Mouse (Mus musculus): ENCODE results near the gene Armh3. TPM values are rescaled to one million over a fixed set of nuclear protein-coding genes. Genes with fewer than 3 reads are reported as not detected.
A peak's percentile ranks its signal among the peaks of the same experiment; 100 is the strongest.

The Armh3 gene
- 8.0 and 10.1 TPM in 2 replicates for total RNA-seq (2012; rRNA removed)

- DNase-seq (ENCODE audit: low read depth, low spot score), result peak; percentile 90
- in situ Hi-C loops (cut with MboI; ENCODE audit: low sequenced_read_pairs in 2 of 2, unreplicated experiment in 2 of 2), result no loop called here
Measured at GRCm38 (mm10) chr19:45997785-45998693, at the start of gene Armh3. Armh3 (minus strand) TSS chr19:45998488.

DNA sequence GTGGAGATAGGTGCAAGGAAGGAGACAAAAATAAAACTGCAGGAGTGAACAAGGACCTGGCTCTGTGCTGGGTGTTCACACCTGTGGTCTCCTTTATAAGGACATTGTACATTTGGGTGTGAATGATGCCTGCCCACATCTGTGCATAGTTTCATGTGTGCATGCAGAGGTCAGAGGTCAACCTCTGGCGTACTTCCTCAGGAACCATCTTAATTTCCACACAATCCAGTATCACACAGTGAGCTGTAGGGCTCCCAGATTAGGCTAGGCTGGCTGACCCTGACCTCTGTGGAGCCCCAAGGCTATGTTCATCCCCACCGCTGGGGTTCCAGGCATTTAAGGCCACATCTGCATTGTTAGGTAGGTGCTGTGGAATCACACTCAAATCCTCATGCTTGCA lies 49.1 kb upstream of the Armh3 start:
- no peak for DNase-seq (ENCODE audit: low read depth, low spot score)
- no peak for TF ChIP-seq ZNF384 (IDR thresholded peaks at IDR 0.05; ENCODE audit: low read depth, low read length)
- no peak for TF ChIP-seq MAFK (IDR thresholded peaks at IDR 0.05; ENCODE audit: insufficient read depth, low read depth, low read length)
- no peak for TF ChIP-seq HCFC1 (IDR thresholded peaks at IDR 0.05; ENCODE audit: borderline replicate concordance, insufficient read depth, low read length)
- no peak for TF ChIP-seq CHD2 (IDR thresholded peaks at IDR 0.05; ENCODE audit: low read depth, low read length)
- TF ChIP-seq ZC3H11A (IDR thresholded peaks at IDR 0.05; ENCODE audit: borderline replicate concordance, low read depth, low read length), result no peak
- Histone ChIP-seq H3K4me1 (ENCODE audit: control insufficient read depth in 2 of 2, insufficient read depth in 2 of 2, low read length in 2 of 2, poor library complexity in 1 of 2) (peaks cover 4 to 16% of the 10 kb centered on the region in 2 experiments; a peak in 3 of 4 replicates), H3K4me3 (ENCODE audit: insufficient read depth in 1 of 2, low read depth in 1 of 2, low read length in 2 of 2, poor library complexity in 1 of 2, severe bottlenecking in 1 of 2) (no peak overlapping the region), H3K27ac (ENCODE audit: insufficient read depth, low read depth, low read length, poor library complexity, severe bottlenecking) (peak overlapping the region; percentile 93), H3K9ac (ENCODE audit: insufficient read depth, low read depth, low read length, poor library complexity, severe bottlenecking) (no peak overlapping the region), H3K36me3 (ENCODE audit: control insufficient read depth, insufficient read depth, low read length, poor library complexity, severe bottlenecking) (no peaks in the 10 kb centered on the region), H3K9me3 (ENCODE audit: control insufficient read depth, insufficient read depth, low read depth, low read length) (no peaks in the 10 kb centered on the region)
- in situ Hi-C loops (cut with MboI; ENCODE audit: low sequenced_read_pairs in 2 of 2, unreplicated experiment in 2 of 2), result no loop called here

More at GRCm38 (mm10) chr19:45997785-45998693, at the start of gene Armh3:
- TF ChIP-seq MAFK (IDR thresholded peaks at IDR 0.05; ENCODE audit: insufficient read depth, low read depth, low read length) (no peak), HCFC1 (IDR thresholded peaks at IDR 0.05; ENCODE audit: borderline replicate concordance, insufficient read depth, low read length) (peak; percentile 96), ZC3H11A (IDR thresholded peaks at IDR 0.05; ENCODE audit: borderline replicate concordance, low read depth, low read length) (no peak), CHD2 (IDR thresholded peaks at IDR 0.05; ENCODE audit: low read depth, low read length) (no peak)
- H3K9me3 ChIP-seq (ENCODE audit: control insufficient read depth, insufficient read depth, low read depth, low read length), result no peaks in the 10 kb centered on the region
- peak within 1 kb of the TSS; percentile 82 for H3K9ac ChIP-seq (ENCODE audit: insufficient read depth, low read depth, low read length, poor library complexity, severe bottlenecking)
- no peaks in the 10 kb centered on the region for H3K36me3 ChIP-seq (ENCODE audit: control insufficient read depth, insufficient read depth, low read length, poor library complexity, severe bottlenecking)
- H3K27ac ChIP-seq (ENCODE audit: insufficient read depth, low read depth, low read length, poor library complexity, severe bottlenecking), result peak within 1 kb of the TSS; percentile 54
- peak within 1 kb of the TSS; percentile 76 to 82 for H3K4me3 ChIP-seq (ENCODE audit: insufficient read depth in 1 of 2, low read depth in 1 of 2, low read length in 2 of 2, poor library complexity in 1 of 2, severe bottlenecking in 1 of 2)
- peaks cover 0 to 2% of the 10 kb centered on the region in 2 experiments; a peak in 1 of 4 replicates for H3K4me1 ChIP-seq (ENCODE audit: control insufficient read depth in 2 of 2, insufficient read depth in 2 of 2, low read length in 2 of 2, poor library complexity in 1 of 2)

- Histone ChIP-seq H3K4me3 (ENCODE audit: insufficient read depth in 1 of 2, low read depth in 1 of 2, low read length in 2 of 2, poor library complexity in 1 of 2, severe bottlenecking in 1 of 2) (peak overlapping the region in 1 of 2 experiments; percentile 68; a peak in 3 of 4 replicates), H3K36me3 (ENCODE audit: control insufficient read depth, insufficient read depth, low read length, poor library complexity, severe bottlenecking) (no peaks in the 10 kb centered on the region), H3K9ac (ENCODE audit: insufficient read depth, low read depth, low read length, poor library complexity, severe bottlenecking) (no peak overlapping the region), H3K9me3 (ENCODE audit: control insufficient read depth, insufficient read depth, low read depth, low read length) (no peaks in the 10 kb centered on the region), H3K27ac (ENCODE audit: insufficient read depth, low read depth, low read length, poor library complexity, severe bottlenecking) (peak overlapping the region; percentile 93), H3K4me1 (ENCODE audit: control insufficient read depth in 2 of 2, insufficient read depth in 2 of 2, low read length in 2 of 2, poor library complexity in 1 of 2) (peaks cover 4 to 16% of the 10 kb centered on the region in 2 experiments; a peak in 3 of 4 replicates)
- in situ Hi-C loops (cut with MboI; ENCODE audit: low sequenced_read_pairs in 2 of 2, unreplicated experiment in 2 of 2), result no loop called here
- TF ChIP-seq ZC3H11A (IDR thresholded peaks at IDR 0.05; ENCODE audit: borderline replicate concordance, low read depth, low read length), result no peak
- TF ChIP-seq ZNF384 (IDR thresholded peaks at IDR 0.05; ENCODE audit: low read depth, low read length), result peak; percentile 85
- no peak for DNase-seq (ENCODE audit: low read depth, low spot score)
Measured at GRCm38 (mm10) chr19:46046621-46047025, 48.3 kb upstream of the Armh3 start.

DNA sequence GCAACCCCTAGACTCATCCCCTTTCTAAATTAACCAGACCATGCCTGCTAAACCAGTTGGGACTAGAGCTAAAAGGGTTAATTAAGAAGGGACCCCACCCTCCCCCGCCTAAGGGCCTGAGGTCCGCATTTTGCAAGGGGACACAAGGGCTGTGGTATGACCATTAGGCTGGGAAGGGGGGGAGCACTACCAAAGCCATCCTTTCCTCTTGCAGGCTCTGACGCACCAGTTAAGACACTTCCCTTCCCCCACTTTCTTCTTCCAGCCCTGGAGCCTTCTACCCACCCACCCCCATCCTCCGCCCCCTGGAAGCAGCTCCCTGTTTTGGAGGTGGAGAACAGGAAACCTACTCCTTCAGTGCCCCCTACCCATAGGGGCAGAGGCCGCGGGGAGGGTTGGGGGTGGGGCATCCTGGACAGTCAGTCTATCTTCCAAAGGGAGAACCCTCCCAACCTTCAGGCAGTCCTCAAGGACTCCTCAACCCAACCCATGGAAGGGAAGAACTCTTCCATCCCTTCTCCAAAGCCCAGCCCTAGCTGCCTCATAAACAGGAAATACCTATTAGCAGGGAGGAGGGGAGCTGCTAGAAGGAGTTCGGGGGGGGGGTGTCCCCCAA lies 47.5 kb upstream of the Armh3 start:
- in situ Hi-C loops (cut with MboI; ENCODE audit: low sequenced_read_pairs in 2 of 2, unreplicated experiment in 2 of 2), result no loop called here
- Histone ChIP-seq H3K36me3 (ENCODE audit: control insufficient read depth, insufficient read depth, low read length, poor library complexity, severe bottlenecking) (peaks cover 5% of the 10 kb centered on the region; the same call in 1 of the 2 replicates), H3K4me1 (ENCODE audit: control insufficient read depth in 2 of 2, insufficient read depth in 2 of 2, low read length in 2 of 2, poor library complexity in 1 of 2) (peaks cover 4 to 18% of the 10 kb centered on the region in 2 experiments)

More for the DNA sequence above, 47.5 kb upstream of the Armh3 start:
- peak; percentile 79 for DNase-seq (ENCODE audit: low read depth, low spot score)
- TF ChIP-seq CHD2 (IDR thresholded peaks at IDR 0.05; ENCODE audit: low read depth, low read length) (no peak), ZNF384 (IDR thresholded peaks at IDR 0.05; ENCODE audit: low read depth, low read length) (no peak), HCFC1 (IDR thresholded peaks at IDR 0.05; ENCODE audit: borderline replicate concordance, insufficient read depth, low read length) (no peak)
- Histone ChIP-seq H3K4me3 (ENCODE audit: insufficient read depth in 1 of 2, low read depth in 1 of 2, low read length in 2 of 2, poor library complexity in 1 of 2, severe bottlenecking in 1 of 2) (peak overlapping the region; percentile 68 to 96), H3K27ac (ENCODE audit: insufficient read depth, low read depth, low read length, poor library complexity, severe bottlenecking) (peak overlapping the region; percentile 93), H3K9ac (ENCODE audit: insufficient read depth, low read depth, low read length, poor library complexity, severe bottlenecking) (peak overlapping the region; percentile 92), H3K9me3 (ENCODE audit: control insufficient read depth, insufficient read depth, low read depth, low read length) (no peaks in the 10 kb centered on the region)
